Mouse (Mus musculus) gastrocnemius, postnatal 10 days (tissue): ENCODE data around the gene Acacb. TPM values are rescaled to one million over a fixed set of nuclear protein-coding genes. Genes with fewer than 3 reads are reported as not detected.

Experiments
- DNase-seq: peaks from one replicate; pipeline ENCODE4 v3.0.0; 2021; ENCODE audit warnings: mixed read lengths
- total RNA-seq, 2 experiments: library from RNA; stranded (reverse); gene quantifications; 2 replicates each; pipeline ENCODE4 v1.2.3; 2021

The Acacb gene
- total RNA-seq, 2 experiments from 2014 or later, result 66.3 to 71.7 TPM

DNA sequence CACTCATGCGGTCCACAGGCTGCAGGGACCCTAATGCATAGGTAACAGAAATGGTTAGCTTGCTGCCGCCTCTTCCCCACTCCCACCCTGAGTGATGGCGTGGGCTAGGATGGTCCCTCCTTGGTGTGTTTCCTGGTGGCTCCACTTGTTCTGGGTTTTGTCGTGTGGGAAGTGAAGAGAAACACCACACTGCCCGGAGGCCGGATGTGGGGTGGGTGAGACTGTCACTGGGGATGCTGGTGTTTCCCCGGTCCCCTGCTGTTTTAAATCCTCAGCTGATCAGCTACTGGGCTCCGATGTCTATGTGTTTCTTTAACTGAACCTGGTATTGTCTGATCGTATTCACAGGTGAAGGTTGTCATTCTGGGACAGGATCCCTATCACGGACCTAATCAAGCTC, 10.8 kb upstream of the Acacb start:
- DNase-seq, result no peak

DNA sequence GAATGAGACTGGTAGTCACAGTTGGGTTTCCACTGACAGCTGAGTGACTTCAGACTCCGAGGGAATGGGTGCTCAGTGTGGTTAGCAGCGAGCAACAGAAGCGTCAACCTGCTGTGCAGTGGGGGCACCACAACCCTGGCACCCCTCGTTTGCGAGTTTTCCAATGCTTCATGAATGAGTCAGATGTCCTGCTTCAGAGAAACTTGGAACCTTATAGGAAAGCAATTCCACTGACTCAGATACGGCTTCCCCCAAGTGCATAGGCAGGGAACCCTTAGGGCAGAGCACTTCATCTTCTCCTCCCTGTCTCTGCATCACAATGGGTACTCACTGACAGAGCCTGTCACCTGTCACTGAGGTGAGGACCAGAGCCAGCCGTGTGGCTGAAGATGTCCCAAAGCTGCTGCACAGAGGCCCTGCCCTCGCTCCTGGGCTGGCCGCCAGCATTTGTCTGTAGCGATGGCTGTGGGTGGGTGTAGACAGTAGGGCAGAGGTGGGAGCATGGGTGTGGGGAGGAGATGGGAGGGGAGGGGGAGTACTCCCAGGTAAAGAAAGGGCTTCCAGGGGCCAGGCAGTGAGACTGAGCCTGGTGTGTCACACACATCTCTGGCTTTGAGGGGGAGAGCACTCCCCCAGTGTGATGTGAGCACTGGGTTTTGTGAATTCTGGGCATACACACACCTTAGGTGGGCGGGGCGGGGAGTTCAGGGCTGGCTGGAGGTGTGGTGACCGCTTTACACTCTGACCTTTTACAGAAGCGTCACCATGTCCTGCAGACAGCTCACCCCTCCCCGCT, 8.7 kb upstream of the Acacb start:
- no peak for DNase-seq

DNA sequence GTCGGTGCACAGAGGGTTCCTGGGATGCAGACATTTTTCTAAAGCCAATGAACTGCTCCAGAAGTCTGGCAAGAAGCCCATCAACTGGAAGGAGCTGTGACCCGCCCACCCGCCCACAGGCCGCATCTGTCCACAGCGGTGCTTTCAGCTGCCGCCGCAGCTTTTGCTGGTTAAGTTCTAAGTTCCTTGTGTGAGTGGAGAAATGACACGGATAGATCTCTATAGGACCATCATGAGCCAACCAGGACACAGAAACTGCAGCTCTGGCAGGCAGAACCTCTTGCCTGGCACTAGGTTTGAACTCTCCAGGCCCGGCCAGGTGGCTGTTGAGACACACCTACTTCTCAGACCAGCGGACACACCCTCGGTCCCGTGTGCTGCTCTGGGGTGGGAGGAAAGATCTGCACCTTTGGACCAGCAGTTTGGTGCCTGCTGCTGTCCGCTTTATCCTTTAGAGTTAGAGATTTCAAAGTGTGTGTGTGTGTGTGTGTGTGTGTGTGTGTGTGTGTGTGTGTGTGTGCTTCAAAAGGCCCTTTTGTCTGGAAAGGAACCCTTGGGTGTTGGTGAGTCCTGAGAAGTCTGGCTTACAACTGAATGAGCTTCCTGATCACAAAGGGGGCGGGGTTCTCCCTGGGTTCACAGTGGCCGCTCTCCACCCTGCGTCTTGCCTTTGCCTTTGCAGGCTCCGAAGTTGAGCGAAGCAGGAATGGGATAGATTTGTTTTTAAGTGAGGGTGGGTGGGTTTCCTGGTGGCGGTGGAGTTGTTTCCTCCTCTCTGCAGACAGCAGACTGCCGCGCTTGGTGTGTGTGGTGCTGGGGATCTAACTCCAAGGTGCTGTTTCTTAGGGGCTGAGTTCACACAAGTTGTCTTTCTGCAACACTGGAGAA, 7.8 kb upstream of the Acacb start:
- no peak for DNase-seq

DNA sequence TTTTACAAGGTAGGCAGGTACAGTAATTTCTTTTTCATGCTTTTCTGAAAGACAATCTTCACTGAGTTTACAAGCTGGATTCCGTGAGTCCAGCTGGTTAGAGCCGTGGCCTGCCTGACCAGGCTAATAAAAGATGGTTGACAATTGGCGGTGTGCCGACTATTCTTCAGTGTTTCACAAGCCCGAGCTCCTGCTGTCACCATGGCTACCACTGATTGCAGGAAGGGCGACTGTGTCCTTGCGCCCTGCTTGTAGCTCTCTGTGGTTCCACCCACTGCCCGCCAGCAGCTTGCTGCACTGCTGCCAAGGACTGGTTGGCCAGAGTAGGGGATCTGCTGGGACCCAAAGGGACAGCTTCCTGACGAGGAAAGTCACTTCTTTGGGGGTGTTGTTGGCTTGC, 7.2 kb upstream of the Acacb start:
- peak; percentile 78 for DNase-seq

DNA sequence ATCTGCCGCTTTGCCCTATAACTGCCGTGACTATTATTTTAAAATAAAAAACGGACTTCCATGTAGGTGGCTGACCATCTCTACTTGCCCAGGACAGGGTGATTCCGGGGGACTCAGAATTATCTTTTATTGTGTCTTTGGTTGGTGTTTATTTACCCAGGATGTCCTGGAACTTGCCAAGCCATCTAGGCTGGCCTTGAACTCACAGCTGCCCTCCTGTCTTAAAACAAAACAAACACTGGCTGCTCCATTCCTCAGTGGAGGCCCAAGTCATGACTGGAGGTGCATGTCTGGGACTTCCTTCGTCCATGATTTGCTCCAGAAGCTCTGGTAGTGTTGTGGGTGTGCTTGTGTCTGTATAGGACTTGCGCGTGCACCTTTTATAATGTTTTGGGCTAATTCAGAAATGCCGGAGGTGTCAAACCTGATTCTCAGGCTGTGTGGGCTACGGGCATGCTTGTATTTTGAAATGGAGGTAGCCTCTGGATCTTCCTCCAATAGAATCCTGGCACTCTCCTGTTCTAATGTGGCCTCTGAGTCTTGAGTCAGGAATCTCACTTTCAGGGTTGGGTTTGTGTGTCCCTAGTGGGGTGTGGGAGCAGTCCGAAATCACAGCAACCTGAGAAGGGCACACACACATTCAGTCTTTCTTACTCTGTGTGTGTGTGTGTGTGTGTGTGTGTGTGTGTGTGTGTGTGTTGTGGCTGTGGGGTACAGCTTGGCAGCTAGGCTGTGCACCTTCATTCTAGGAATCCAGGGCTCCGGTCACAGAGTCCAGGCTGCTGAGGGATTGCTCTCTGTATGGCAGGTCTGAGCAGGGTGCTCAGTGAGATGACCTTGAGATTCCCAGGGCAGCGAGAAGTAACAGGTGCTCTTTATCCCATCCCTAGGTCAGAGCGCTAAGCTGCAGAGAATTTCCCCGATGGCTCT, 973 bp downstream of the Acacb start:
- no peak for DNase-seq

DNA sequence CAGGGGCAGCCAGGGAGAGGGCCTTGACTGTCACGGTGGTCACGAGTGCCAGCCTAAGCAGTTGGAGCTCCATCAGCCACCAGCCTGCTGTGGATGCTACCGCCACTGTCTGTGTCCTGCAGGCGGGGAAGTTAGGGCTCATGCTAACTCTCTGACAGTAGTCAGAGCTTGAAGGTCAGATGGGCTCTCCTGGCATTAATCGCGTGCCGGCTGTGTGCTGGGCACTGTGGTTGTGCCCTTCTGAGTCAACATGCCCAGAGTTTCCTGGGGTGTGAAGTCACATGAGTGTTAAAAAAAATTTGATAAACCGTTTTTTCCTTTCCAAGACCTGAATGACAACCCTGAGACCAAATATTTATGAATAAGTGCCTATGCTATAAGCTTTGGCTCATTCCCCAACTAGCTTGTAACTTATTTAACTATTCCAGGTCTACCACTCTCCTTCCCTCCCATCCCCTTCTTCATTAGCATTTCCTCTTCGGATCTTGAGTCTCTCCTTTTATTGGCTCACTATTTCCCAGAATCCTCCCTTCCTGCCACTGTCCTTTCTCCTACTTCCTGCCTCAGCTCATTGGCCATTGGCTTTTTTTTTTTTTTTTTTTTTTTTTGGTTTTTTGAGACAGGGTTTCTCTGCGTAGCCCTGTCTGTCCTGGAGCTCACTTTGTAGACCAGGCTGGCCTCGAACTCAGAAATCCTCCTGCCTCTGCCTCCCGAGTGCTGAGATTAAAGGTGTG, 6.2 kb downstream of the Acacb start:
- no peak for DNase-seq

DNA sequence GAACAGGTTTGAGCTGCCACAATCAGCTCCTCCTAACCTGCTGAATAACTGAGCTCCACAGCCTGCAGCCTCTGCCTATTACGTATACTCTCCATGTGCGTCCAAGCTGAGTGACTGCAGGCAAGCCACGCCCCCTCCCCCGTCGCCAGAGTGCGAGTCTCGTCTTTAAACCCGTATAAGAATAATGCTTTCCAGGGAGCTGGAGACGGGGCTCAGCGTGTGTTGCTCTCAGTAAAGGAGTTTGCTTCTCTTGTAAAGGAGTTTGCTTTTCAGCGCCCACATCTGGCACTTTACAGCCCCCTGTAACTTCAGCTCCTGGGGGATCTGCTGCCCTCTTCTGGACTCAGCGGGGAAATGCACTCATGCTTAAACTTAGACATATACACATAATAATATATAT, 7.2 kb downstream of the Acacb start:
- DNase-seq, result no peak

DNA sequence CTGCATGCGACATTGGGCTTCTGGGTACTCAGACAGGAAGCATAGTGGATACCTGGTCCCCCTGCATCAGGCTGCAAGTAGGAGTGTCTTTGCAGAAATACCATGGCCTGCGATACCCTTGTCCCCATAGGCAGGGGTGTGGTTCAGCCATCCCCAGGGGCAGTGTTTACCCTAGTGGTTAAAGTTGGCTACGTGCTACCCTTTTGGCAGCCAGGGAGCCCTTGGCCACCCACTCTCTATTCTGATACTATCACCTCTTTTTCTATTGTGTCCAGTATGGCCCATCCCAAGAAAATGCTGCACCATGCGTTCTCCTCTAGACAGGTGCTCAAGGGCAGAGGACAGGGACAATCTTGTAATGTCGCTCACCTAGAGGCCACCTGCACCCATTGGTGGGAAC, 8.4 kb downstream of the Acacb start:
- DNase-seq, result no peak

DNA sequence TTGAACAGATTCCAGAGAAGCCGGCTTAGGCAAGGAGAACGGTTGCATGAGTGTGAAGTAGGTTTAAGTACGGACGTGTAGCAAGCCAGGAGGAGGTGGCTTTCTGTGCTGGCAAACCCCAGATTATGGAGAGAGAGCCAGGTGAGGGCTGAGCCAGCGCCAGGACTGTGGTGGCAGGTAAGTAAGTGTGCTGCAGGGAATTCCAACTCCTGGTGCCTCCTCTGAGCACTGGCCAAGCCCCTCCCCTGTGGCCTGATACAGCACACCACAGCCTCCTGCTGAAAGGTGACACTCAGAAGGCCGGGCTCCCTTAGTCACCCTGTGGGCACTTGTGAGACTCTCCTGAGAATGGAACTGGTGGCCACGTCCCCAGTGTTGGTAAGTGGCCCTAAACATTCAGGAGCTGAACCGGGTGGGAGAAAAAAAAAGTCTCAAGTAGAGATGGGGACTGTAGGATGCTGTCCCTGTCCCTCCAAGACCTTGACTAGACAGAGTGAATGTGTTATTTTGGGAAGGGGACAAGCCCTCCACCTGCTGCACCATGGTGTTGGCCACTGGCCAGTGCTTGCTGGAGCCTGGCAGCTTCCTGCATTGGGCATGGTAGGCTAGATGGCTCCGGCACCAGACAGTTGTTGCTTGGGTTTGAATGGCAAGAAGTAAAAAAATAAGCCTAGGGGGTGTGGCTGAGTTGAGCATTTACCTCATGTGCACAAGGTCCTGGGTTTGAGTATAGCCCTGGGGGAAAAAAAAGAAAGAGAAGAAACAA, 9.0 kb downstream of the Acacb start:
- DNase-seq, result peak; percentile 60

DNA sequence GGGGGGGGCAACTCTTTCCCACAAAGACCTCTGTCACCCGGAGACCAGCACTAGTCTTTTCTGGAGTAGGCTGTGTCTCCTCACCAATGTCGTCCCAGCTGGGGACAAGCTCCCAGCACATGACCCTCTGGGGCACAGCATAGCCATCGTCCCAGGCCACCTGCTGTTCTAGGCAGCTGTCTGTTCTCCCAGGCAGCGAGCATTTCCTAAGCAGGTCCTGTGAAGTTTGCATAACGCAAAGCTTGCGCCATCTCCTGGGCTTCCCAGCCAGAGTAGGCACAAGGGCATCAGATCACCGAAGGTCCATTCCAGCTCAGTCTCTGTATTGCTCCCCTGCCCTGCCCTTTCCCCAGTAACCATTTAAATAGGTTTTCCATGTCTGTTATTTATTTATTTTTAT, 10.9 kb downstream of the Acacb start:
- no peak for DNase-seq

DNA sequence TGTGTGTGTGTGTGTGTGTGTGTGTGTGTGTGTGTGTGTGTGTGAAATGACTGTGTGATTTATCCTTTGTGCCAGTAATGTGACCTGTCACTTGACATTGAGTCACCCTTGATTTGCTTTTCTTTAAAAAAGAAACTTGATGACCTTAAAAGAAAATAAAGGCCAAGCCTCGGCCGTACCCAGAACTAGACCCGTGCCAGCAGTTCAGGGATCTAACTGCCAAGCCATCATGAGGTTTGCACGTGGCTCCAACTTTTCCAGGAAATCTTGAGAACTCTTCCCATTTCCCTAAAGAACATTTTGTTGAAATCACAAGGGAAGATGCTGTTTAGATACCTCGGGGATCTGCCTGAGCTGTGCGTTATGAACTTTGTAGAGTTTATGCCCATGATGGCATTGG, 15.1 kb downstream of the Acacb start:
- DNase-seq, result no peak

DNA sequence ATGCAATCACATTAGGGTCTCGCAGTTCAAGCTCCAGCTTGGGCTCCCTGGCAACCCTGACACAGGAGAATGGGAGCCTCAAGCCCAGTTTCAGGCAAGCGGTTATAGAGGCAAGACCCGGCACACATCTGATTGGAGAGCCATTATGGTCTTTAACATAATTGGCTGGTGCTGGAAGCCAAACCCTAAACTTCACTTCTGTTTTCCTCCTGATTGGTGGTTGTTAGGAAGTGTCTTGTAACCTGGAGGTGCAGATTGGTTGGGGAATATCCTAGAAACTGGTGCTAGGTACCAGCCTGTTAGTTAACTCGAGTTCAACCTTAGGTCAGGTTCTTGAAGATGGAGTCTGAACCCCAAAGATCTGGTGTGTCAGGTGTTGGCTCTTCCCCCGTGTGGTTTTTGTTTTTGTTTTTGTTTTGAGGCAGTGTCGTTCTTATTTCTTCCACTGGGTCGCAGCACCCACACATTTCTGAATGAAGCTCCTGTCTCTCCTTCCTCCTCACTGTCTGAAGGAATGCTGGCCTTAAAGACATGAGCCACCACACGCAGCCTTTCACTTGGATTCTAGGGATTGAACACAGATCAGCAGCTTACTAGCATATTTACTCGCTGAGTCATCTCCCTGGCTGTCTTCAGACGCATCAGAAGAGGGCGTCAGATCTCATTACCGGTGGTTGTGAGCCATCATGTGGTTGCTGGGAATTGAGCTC, 15.9 kb downstream of the Acacb start:
- no peak for DNase-seq

DNA sequence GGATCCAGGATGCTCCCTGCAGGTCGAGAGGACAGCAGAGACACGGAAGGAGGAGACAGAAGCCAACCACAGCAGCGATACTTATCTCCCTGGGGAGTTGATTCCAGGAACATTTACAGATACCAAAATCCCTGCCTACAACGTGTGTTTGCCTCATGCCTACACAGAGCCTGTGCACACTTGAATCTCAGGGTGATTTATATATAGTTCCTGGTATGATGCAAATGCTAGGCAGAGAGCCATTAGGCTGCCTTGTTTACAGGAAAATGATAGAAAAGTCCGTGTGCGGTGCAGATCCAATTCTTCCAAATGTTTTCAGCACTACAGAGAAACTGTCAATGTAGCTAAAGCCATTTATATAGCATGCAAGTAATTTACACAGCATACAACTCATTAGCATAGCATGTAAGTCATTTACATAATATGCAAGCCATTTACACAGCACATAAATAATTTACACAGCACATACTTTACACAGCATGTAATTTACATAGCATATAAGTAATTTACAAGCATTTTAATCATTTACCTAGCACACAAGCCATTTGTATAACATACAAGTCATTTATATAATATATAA, 16.9 kb downstream of the Acacb start:
- no peak for DNase-seq

DNA sequence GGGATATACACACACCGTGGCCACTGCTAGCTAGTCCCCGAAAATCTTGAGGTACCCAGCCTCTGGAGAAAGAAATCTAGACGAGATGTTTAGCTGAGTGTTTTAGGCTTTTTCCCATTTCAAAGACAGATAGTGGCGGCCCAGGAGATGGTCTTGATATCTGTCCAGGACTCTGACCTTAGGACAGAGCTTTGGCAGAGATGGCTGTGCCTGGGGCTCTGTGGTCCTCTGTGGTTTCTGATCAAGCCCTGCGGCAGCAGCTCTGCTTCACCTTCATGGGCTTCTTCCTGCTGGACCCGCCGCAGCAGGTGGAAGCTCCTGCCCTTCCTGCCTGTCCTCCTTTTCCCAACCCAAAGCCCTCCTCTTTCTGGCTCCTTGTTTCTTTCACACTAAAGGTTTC, 24.0 kb downstream of the Acacb start:
- DNase-seq, result no peak

DNA sequence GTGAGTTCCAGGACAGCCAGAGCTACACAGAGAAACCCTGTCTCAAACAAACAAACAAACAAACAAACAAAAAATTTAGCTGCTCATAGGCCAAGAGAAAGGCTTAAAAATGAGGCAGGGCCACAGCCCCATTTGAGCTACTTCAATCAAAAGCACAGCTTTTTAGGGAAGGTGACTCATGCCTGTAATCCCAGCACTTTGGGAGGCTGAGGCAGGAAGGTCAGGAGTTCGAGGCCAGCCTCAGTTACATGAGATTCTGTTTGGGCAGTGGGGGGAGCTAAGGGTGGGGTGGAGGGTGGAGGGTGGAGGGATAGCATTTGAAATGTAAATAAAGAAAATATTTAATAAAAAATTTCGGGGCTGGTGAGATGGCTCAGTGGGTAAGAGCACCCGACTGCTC, 26.6 kb downstream of the Acacb start:
- DNase-seq, result no peak

DNA sequence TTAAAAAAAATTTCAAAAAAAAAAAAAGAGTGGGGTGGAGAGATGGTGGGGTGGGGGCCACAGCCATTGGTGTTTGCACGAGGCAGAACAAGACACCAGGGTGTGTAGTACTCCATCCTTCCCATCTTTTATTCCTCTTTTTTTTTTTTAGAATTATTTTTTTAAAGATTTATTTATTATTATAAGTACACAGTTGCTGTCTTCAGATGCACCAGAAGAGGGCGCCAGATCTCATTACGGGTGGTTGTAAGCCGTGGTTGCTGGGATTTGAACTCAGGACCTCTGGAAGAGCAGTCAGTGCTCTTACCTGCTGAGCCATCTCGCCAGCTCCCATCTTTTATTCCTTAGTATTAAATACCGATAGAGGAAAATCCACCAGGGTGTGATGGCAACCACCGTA, 27.1 kb downstream of the Acacb start:
- DNase-seq, result no peak

DNA sequence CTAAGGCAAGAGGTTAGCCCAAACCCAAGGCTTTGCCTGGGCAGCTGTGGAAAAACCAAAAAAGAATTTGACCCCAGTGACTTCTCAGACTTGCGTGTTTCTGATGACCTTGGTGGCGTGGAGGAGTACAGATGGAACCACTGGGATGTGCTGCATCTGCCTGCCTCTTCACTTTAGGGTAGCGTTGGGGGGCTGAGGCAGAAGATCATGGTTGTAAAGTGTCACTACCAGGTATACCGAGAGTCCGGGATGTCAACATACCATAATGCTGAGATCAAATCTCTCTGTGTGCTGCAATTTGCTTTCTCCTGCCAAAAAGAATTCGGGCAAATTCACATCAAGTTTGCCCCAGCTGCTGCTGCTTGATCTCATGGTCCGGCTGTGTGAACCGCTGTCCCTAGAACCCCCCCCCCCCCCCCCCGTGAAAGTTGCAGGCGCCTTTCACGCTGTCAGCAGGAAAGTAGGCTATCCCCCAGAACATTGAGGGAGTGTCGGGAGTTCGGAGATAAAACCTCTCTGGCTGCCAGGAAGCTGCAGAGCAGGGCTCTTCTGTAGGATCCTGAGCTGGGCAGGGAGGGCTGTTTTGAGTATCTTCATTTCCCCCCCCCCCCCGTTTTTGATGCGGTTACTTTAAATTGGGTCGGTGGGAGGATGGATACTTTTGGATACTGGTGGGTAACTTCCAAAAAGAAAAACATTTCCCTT, 27.7 kb downstream of the Acacb start:
- no peak for DNase-seq

DNA sequence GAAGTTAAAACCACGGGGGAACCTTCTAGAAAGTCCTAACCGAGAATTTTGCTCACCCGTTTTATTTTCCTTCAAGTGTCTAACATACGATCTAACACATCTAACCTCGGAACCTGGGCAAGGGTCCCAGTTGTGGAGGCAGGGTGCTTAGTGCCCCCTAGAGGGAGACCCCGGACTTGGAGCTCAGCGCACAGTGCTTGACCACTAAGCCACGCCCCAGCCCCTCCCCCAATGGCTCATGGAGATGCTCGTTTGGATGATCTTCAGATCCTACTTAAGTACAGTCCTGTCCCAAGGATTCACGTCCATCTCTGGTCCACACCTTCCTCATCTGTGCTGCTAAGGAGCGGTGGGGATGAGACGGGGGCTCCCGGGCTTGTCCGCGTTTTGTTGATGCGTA, 28.3 kb downstream of the Acacb start:
- peak; percentile 67 for DNase-seq

DNA sequence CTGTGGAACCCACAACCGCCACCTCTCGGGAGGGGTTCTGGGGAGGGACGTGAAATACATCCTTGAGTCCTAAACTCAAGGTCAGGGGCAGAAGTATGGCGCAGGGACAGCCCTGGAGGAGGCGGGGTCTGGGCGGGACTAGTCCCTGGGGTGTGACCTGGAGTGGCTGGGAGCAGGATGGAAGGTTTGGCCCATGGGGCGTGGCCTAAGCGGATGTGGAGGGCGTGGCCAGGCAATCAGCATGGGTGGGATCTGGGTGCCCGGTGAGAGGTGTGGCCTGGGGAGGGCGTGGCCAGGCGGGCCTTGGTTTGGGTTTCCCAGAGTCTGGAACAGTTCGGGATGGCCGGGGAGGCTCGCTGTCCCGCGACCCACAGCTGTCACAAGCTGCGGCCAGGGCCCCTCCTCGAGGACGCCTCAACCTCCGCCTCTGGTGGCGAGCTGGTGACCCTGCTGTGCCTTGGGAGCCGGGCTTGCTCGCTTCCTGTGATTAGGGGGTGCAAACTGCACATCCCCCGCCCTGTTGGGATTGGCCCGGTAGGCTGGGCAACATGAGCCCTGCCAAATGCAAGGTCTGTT, 29.3 kb downstream of the Acacb start:
- DNase-seq, result peak; percentile 94
